Mouse (Mus musculus) bone marrow macrophage, adult 2 months (primary cell): ENCODE data around the gene Nkain2. TPM values are rescaled to one million over a fixed set of nuclear protein-coding genes. Genes with fewer than 3 reads are reported as not detected.

Experiments used
- H3K27ac ChIP-seq: 2 replicates; pipeline ENCODE4 v1.5.1; 2012; ENCODE audit warnings: low read depth, low read length; ENCODE audit not compliant: insufficient read depth
- H3K4me1 ChIP-seq: 2 replicates; pipeline ENCODE4 v1.6.1; 2012; ENCODE audit warnings: low read length; ENCODE audit not compliant: control insufficient read depth, insufficient read depth
- H3K4me3 ChIP-seq: 2 replicates; pipeline ENCODE4 v1.5.1; 2012; ENCODE audit warnings: mild to moderate bottlenecking, low read length, moderate library complexity; ENCODE audit not compliant: insufficient read depth
- CTCF ChIP-seq: IDR thresholded peaks from 2 replicates; pipeline ENCODE4 v1.5.1; 2012; ENCODE audit warnings: low read depth, mild to moderate bottlenecking, low read length, moderate library complexity
- POLR2A ChIP-seq: IDR thresholded peaks from 2 replicates; pipeline ENCODE4 v1.6.1; 2012; ENCODE audit warnings: mild to moderate bottlenecking, low read depth, low read length, borderline replicate concordance
- polyA plus RNA-seq: library from polyadenylated mRNA; stranded (reverse); fragments of >200 nt; gene quantifications from 2 replicates; pipeline ENCODE4 v1.2.4, GENCODE M21; 2012; ENCODE audit not compliant: missing spikeins, insufficient read depth, insufficient read length

Gene Nkain2
- polyA plus RNA-seq, 1 experiment = not detected

DNA sequence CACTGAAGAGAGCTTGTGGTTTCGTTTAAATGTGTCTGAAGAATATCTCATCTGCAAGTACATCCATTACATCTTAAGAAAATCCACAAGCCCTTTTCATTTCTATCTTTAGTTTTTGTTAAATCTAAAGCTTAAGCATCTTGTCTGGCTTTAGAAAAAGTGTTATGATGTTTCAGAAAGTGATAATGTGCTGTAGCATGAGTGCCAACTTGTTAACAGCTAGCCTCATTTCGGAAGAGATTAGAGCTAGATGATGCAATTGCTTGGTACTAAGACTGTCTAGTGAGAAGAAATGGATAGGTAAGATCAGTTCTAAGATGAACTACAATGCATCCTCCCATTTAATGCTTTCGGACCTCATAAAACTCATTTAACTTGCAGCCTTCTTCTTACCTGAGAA lies 707.3 kb downstream of the Nkain2 start:
- Histone ChIP-seq H3K4me3 (no peak overlapping the region), H3K27ac (no peak overlapping the region), H3K4me1 (no peaks in the 10 kb centered on the region)
- TF ChIP-seq CTCF = no peak
- no peak for TF ChIP-seq POLR2A

DNA sequence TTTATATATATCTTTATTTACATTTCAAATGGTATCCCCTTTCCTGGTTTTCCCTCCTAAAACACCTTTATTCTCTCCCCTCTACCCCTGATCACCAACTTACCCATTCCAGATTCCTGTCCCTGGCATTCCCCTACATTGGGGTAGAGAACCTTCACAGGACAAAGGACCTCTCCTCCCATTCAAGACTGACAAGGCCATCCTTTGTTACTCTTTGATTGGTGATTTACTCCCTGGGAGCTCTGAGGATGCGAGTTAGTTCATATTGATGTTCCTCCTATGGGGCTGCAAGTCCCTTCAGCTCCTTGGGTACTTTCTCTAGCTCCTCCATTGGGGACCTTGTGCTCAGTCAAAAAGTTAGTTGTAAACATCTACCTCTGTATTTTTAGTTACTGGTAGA lies 798.9 kb downstream of the Nkain2 start:
- H3K4me3 ChIP-seq = no peak overlapping the region
- H3K4me1 ChIP-seq = no peaks in the 10 kb centered on the region
- H3K27ac ChIP-seq = no peak overlapping the region
- TF ChIP-seq POLR2A (no peak), CTCF (no peak)

DNA sequence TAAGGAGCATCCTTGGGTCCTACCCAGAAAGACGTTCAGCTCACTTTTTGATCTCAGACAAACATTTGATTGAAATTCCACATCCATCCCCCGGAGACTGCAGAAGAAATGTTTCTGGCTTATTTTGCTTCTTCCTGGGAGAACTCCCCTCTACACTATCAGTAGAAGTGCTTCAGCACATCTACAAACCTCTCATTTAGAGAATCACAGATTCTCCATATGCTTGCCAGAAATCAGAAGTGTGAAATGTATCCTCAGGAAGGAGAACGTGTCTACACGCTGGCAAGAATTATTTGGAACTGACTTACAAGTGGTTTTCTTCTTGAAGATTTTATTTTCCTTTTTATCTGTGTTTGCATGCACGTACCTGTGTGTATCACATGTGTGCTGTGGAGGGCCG lies 829.9 kb downstream of the Nkain2 start:
- Histone ChIP-seq H3K27ac (no peak overlapping the region), H3K4me1 (no peaks in the 10 kb centered on the region), H3K4me3 (no peak overlapping the region)
- TF ChIP-seq POLR2A = no peak
- no peak for TF ChIP-seq CTCF

DNA sequence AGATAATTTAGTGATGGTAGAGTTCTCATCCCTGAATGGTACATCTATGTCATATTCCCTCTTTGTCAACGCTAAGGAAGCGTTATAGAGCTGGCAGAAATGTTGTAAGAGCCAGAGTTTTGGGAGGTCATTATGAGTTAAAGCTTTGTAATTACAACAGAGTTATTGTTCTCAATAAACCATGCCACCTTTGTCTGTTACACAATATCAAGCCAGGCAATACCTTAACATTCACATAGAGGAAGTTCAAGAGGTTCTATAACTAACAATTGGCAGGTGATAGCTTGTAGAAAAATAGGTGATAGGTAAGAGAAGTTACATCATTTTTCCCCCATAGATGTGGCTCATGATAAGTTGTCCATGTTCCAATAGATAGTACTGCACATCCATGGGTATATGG lies 832.0 kb downstream of the Nkain2 start:
- H3K27ac ChIP-seq = no peak overlapping the region
- no peaks in the 10 kb centered on the region for H3K4me1 ChIP-seq
- no peak overlapping the region for H3K4me3 ChIP-seq
- no peak for TF ChIP-seq POLR2A
- TF ChIP-seq CTCF = no peak

DNA sequence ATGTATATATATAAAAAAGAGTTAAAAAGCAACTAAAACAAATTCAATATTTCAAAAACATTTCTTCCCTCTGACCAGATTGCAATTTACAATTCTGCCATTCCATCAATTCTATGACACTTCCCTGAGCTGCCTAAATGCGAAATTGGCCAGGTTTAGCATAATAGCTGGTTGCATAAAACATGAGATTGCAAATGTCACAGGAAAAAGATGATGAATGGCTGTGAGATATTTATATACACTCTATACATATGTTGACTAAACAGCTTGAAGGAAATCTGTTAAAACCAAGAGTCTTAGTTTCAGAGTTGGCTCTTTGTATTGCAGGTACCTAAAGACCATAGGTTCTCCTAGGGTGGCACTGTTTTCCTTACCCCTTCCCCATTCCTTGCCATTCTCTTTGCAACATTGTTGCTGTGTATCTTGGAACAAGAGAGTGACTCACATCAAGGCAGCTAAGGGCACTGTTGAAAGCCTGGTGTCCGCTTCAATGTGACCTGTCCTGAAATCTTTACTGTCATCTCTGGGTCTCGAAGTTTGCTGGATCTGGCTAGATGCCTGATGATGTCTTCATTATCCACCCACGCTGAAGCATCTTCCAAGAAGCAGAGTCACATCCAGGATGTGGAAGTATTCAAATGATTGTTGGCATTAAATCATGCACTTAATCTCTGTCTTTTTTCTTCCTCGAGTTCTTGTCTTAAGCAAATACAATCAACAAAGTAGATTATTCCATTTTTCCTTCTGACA lies 837.5 kb downstream of the Nkain2 start:
- Histone ChIP-seq H3K27ac (no peak overlapping the region), H3K4me3 (no peak overlapping the region), H3K4me1 (no peaks in the 10 kb centered on the region)
- TF ChIP-seq CTCF (no peak), POLR2A (no peak)

DNA sequence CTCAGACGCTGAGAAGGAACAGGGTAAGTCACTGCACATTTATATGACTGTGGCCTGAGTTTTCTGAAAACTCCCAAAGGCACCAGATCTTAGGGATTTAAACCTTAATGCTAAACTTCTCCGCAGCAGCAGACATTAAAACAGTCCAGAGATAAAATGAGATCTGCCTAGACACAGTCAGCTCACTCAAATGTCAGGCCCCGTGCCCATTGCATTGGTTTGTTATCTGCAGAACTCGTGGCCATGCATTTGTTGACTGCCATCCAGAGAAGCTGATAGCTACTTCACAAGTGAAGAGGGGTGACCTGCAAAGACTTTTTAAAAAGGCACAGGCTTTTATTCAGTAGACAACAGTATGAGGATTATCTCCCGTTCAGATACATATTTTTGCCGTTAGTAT lies 838.2 kb downstream of the Nkain2 start:
- H3K4me3 ChIP-seq = no peak overlapping the region
- no peak overlapping the region for H3K27ac ChIP-seq
- H3K4me1 ChIP-seq = no peaks in the 10 kb centered on the region
- TF ChIP-seq CTCF (no peak), POLR2A (no peak)

DNA sequence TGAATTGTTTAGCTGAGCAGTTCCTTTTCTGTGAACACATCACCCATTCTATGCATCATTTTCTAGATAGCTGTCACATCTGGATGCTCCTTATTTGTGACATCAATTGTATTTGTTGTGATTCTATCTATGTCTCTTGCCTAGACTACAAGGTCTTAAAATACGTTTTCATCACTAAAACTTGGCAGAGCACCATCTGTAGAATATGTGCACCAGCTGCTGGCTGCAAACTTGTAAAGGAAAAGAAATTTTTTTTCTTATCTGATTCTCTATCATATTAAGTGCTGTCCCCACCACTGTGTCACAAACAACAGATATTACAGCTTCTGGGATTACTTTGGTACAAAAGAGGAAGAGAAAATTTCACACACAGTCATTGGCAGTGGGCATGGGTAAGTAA lies 860.3 kb downstream of the Nkain2 start:
- Histone ChIP-seq H3K27ac (no peak overlapping the region), H3K4me1 (no peaks in the 10 kb centered on the region), H3K4me3 (no peak overlapping the region)
- TF ChIP-seq POLR2A (no peak), CTCF (no peak)

DNA sequence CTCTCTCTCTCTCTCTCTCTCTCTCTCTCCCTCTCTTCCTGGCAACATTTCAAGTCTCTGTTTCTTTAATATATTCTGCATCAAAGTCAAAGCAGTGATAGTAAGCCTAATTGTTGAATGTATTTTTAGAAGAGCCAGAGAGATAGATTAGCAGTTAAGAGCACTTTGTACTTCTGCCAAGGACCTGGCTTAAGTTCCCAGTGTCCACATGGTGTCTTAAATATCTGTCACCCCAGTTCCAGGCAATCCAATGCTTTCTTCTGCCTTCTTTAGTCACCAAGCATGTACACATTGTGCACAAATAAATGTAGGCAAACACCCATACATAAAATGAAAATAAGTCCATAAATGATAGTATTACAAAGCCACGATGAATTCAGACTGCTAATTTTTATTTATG lies 871.9 kb downstream of the Nkain2 start:
- Histone ChIP-seq H3K4me3 (no peak overlapping the region), H3K4me1 (no peaks in the 10 kb centered on the region), H3K27ac (no peak overlapping the region)
- no peak for TF ChIP-seq CTCF
- TF ChIP-seq POLR2A = no peak

DNA sequence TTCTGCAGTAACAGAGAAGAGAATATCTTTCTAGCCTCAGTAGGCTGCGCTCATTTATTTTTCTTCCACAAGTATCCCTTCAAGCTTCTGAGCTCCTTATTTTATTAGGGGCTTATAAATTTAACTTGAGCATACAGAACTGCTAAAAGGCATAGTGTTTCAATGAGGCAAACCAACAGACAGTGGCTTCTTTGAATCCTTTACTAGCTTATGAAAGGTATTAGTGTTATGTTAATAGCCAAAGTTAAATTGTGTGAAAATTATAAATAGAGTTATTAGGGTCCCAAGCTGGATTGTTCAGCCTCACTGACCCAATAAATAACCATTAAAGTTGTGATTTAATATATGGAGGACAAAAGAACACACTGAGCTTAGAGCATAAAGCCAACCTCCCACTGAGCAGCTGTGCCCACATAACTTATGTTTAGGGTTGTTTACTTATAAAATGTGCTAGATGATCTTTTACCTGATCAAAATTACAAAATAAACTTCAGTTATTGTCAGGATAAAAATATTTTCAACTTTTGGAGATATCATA lies 889.0 kb downstream of the Nkain2 start:
- TF ChIP-seq CTCF (no peak), POLR2A (no peak)
- H3K27ac ChIP-seq = no peak overlapping the region

DNA sequence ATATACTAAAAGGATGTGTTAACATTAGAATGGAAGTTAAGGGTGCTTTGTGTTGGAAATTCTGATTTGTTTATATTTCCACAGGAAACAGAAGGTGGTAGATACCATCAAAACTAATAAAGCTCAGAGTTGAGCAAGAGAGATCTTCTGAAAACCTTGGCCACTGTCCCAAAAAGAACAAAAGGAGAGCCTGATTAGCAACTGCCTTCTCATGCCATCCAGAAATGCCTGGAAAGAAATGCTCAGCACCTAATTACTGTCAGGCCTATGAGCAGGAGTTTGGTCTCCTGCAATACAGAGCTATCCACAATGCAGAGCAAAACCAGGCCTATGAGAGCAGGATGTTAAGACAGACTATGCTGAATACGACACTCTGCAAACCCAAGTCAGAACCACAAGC lies 897.1 kb downstream of the Nkain2 start:
- Histone ChIP-seq H3K4me1 (no peaks in the 10 kb centered on the region), H3K27ac (no peak overlapping the region), H3K4me3 (no peak overlapping the region)
- TF ChIP-seq POLR2A (no peak), CTCF (no peak)

More for the DNA sequence above, 889.0 kb downstream of the Nkain2 start:
- H3K4me1 ChIP-seq = no peaks in the 10 kb centered on the region
- H3K4me3 ChIP-seq = no peak overlapping the region
